Mouse (Mus musculus): ENCODE results near the gene Stk11. TPM values are rescaled to one million over a fixed set of nuclear protein-coding genes. Genes with fewer than 3 reads are reported as not detected.

Stk11 gene
- polyA plus RNA-seq, 1 experiment from 2014 or later, result 27.0 TPM

- Histone ChIP-seq H3K4me3 (ENCODE audit: low read depth, low read length) (no peak overlapping the region), H3K27me3 (replicated peaks; ENCODE audit: control insufficient read depth, insufficient read depth, low read length) (no peaks in the 10 kb centered on the region), H3K9me3 (ENCODE audit: control insufficient read depth, low read length) (no peaks in the 10 kb centered on the region), H3K36me3 (ENCODE audit: control insufficient read depth, insufficient read depth, low read length) (peaks cover 25% of the 10 kb centered on the region), H3K27ac (ENCODE audit: low read depth) (no peak overlapping the region), H3K9ac (ENCODE audit: low read length) (no peak overlapping the region), H3K4me1 (replicated peaks; ENCODE audit: control insufficient read depth, insufficient read depth, low read length) (peaks cover 13% of the 10 kb centered on the region), H3K4me2 (ENCODE audit: low read length) (no peak overlapping the region)
- 57% methylated on average over 1 of the region's 1 CpGs for WGBS
- ATAC-seq (replicated peaks; ENCODE audit: low FRiP score, low TSS enrichment, low read depth) (no peak), DNase-seq (ENCODE audit: low spot score) (no peak)
Measured at GRCm38 (mm10) chr10:80075924-80076323, 39.7 kb upstream of the Stk11 start.

GRCm38 (mm10) chr10:80076386-80076785 lies 39.2 kb upstream of the Stk11 start:
- Histone ChIP-seq H3K36me3 (ENCODE audit: control insufficient read depth, insufficient read depth, low read length) (peaks cover 29% of the 10 kb centered on the region), H3K4me2 (ENCODE audit: low read length) (no peak overlapping the region), H3K4me3 (ENCODE audit: low read depth, low read length) (no peak overlapping the region), H3K9me3 (ENCODE audit: control insufficient read depth, low read length) (no peaks in the 10 kb centered on the region), H3K9ac (ENCODE audit: low read length) (no peak overlapping the region), H3K4me1 (replicated peaks; ENCODE audit: control insufficient read depth, insufficient read depth, low read length) (peaks cover 10% of the 10 kb centered on the region), H3K27ac (ENCODE audit: low read depth) (no peak overlapping the region), H3K27me3 (replicated peaks; ENCODE audit: control insufficient read depth, insufficient read depth, low read length) (no peaks in the 10 kb centered on the region)
- DNase-seq (ENCODE audit: low spot score) (no peak), ATAC-seq (replicated peaks; ENCODE audit: low FRiP score, low TSS enrichment, low read depth) (no peak)
- 87% methylated on average over 4 of the region's 4 CpGs for whole genome bisulfite sequencing

GRCm38 (mm10) chr10:80077312-80077711 lies 38.3 kb upstream of the Stk11 start:
- DNase-seq (ENCODE audit: low spot score) (no peak), ATAC-seq (replicated peaks; ENCODE audit: low FRiP score, low TSS enrichment, low read depth) (no peak)
- WGBS, result 79% methylated on average over 5 of the region's 5 CpGs
- no peak overlapping the region for H3K27ac ChIP-seq (ENCODE audit: low read depth)
- H3K27me3 ChIP-seq (replicated peaks; ENCODE audit: control insufficient read depth, insufficient read depth, low read length), result no peaks in the 10 kb centered on the region
- H3K4me3 ChIP-seq (ENCODE audit: low read depth, low read length), result no peak overlapping the region
- no peaks in the 10 kb centered on the region for H3K9me3 ChIP-seq (ENCODE audit: control insufficient read depth, low read length)
- no peak overlapping the region for H3K9ac ChIP-seq (ENCODE audit: low read length)
- H3K4me1 ChIP-seq (replicated peaks; ENCODE audit: control insufficient read depth, insufficient read depth, low read length), result peaks cover 5% of the 10 kb centered on the region; the same call in 1 of the 2 replicates
- peaks cover 30% of the 10 kb centered on the region for H3K36me3 ChIP-seq (ENCODE audit: control insufficient read depth, insufficient read depth, low read length)
- no peak overlapping the region for H3K4me2 ChIP-seq (ENCODE audit: low read length)

- H3K4me3 ChIP-seq (ENCODE audit: low read depth, low read length), result no peak overlapping the region
- H3K4me2 ChIP-seq (ENCODE audit: low read length), result no peak overlapping the region
- H3K9ac ChIP-seq (ENCODE audit: low read length), result no peak overlapping the region
- ATAC-seq (replicated peaks; ENCODE audit: low FRiP score, low TSS enrichment, low read depth) (no peak), DNase-seq (ENCODE audit: low spot score) (no peak)
- no peak overlapping the region for H3K27ac ChIP-seq (ENCODE audit: low read depth)
- no peaks in the 10 kb centered on the region for H3K27me3 ChIP-seq (replicated peaks; ENCODE audit: control insufficient read depth, insufficient read depth, low read length)
- WGBS, result 87% methylated on average over 1 of the region's 1 CpGs
- H3K4me1 ChIP-seq (replicated peaks; ENCODE audit: control insufficient read depth, insufficient read depth, low read length), result peaks cover 5% of the 10 kb centered on the region; the same call in 1 of the 2 replicates
- H3K36me3 ChIP-seq (ENCODE audit: control insufficient read depth, insufficient read depth, low read length), result peaks cover 36% of the 10 kb centered on the region
- H3K9me3 ChIP-seq (ENCODE audit: control insufficient read depth, low read length), result no peaks in the 10 kb centered on the region
Measured at GRCm38 (mm10) chr10:80078366-80078765, 37.2 kb upstream of the Stk11 start.

GRCm38 (mm10) chr10:80080396-80081070 lies 35.1 kb upstream of the Stk11 start:
- no peak overlapping the region for H3K4me3 ChIP-seq (ENCODE audit: low read depth, low read length)
- no peak overlapping the region for H3K9ac ChIP-seq (ENCODE audit: low read length)
- WGBS, result 81% methylated on average over 16 of the region's 16 CpGs
- H3K4me1 ChIP-seq (replicated peaks; ENCODE audit: control insufficient read depth, insufficient read depth, low read length), result no peaks in the 10 kb centered on the region
- no peak for DNase-seq (ENCODE audit: low spot score)
- no peak overlapping the region for H3K27ac ChIP-seq (ENCODE audit: low read depth)
- no peaks in the 10 kb centered on the region for H3K27me3 ChIP-seq (replicated peaks; ENCODE audit: control insufficient read depth, insufficient read depth, low read length)
- no peak for ATAC-seq (replicated peaks; ENCODE audit: low FRiP score, low TSS enrichment, low read depth)
- H3K9me3 ChIP-seq (ENCODE audit: control insufficient read depth, low read length), result no peaks in the 10 kb centered on the region
- H3K4me2 ChIP-seq (ENCODE audit: low read length), result no peak overlapping the region
- H3K36me3 ChIP-seq (ENCODE audit: control insufficient read depth, insufficient read depth, low read length), result peaks cover 56% of the 10 kb centered on the region

- no peaks in the 10 kb centered on the region for H3K4me1 ChIP-seq (replicated peaks; ENCODE audit: control insufficient read depth, insufficient read depth, low read length)
- H3K4me3 ChIP-seq (ENCODE audit: low read depth, low read length), result no peak overlapping the region
- H3K9me3 ChIP-seq (ENCODE audit: control insufficient read depth, low read length), result no peaks in the 10 kb centered on the region
- 68% methylated on average over 3 of the region's 3 CpGs for WGBS
- no peaks in the 10 kb centered on the region for H3K27me3 ChIP-seq (replicated peaks; ENCODE audit: control insufficient read depth, insufficient read depth, low read length)
- no peak overlapping the region for H3K27ac ChIP-seq (ENCODE audit: low read depth)
- peaks cover 58% of the 10 kb centered on the region for H3K36me3 ChIP-seq (ENCODE audit: control insufficient read depth, insufficient read depth, low read length)
- no peak overlapping the region for H3K9ac ChIP-seq (ENCODE audit: low read length)
- H3K4me2 ChIP-seq (ENCODE audit: low read length), result no peak overlapping the region
- no peak for ATAC-seq (replicated peaks; ENCODE audit: low FRiP score, low TSS enrichment, low read depth)
- DNase-seq (ENCODE audit: low spot score), result no peak
Measured at GRCm38 (mm10) chr10:80081075-80081474, 34.5 kb upstream of the Stk11 start.

- H3K9ac ChIP-seq (ENCODE audit: low read length), result no peak overlapping the region
- no peak overlapping the region for H3K4me2 ChIP-seq (ENCODE audit: low read length)
- no peak overlapping the region for H3K27ac ChIP-seq (ENCODE audit: low read depth)
- DNase-seq (ENCODE audit: low spot score), result no peak
- H3K9me3 ChIP-seq (ENCODE audit: control insufficient read depth, low read length), result no peaks in the 10 kb centered on the region
- 66% methylated on average over 9 of the region's 9 CpGs for WGBS
- no peaks in the 10 kb centered on the region for H3K4me1 ChIP-seq (replicated peaks; ENCODE audit: control insufficient read depth, insufficient read depth, low read length)
- H3K36me3 ChIP-seq (ENCODE audit: control insufficient read depth, insufficient read depth, low read length), result peaks cover 49% of the 10 kb centered on the region
- no peaks in the 10 kb centered on the region for H3K27me3 ChIP-seq (replicated peaks; ENCODE audit: control insufficient read depth, insufficient read depth, low read length)
- ATAC-seq (replicated peaks; ENCODE audit: low FRiP score, low TSS enrichment, low read depth), result no peak
- H3K4me3 ChIP-seq (ENCODE audit: low read depth, low read length), result no peak overlapping the region
Measured at GRCm38 (mm10) chr10:80084817-80085487, 30.7 kb upstream of the Stk11 start.

- no peak overlapping the region for H3K27ac ChIP-seq (ENCODE audit: low read depth)
- no peaks in the 10 kb centered on the region for H3K4me1 ChIP-seq (replicated peaks; ENCODE audit: control insufficient read depth, insufficient read depth, low read length)
- H3K4me3 ChIP-seq (ENCODE audit: low read depth, low read length), result no peak overlapping the region
- H3K9me3 ChIP-seq (ENCODE audit: control insufficient read depth, low read length), result no peaks in the 10 kb centered on the region
- peaks cover 33% of the 10 kb centered on the region for H3K36me3 ChIP-seq (ENCODE audit: control insufficient read depth, insufficient read depth, low read length)
- no peak overlapping the region for H3K9ac ChIP-seq (ENCODE audit: low read length)
- no peaks in the 10 kb centered on the region for H3K27me3 ChIP-seq (replicated peaks; ENCODE audit: control insufficient read depth, insufficient read depth, low read length)
- WGBS, result 65% methylated on average over 3 of the region's 3 CpGs
- no peak for ATAC-seq (replicated peaks; ENCODE audit: low FRiP score, low TSS enrichment, low read depth)
- H3K4me2 ChIP-seq (ENCODE audit: low read length), result no peak overlapping the region
- DNase-seq (ENCODE audit: low spot score), result no peak
Measured at GRCm38 (mm10) chr10:80086847-80087246, 28.8 kb upstream of the Stk11 start.

- Histone ChIP-seq H3K27me3 (replicated peaks; ENCODE audit: control insufficient read depth, insufficient read depth, low read length) (no peaks in the 10 kb centered on the region), H3K4me2 (ENCODE audit: low read length) (no peak overlapping the region), H3K9ac (ENCODE audit: low read length) (no peak overlapping the region), H3K4me1 (replicated peaks; ENCODE audit: control insufficient read depth, insufficient read depth, low read length) (no peaks in the 10 kb centered on the region), H3K27ac (ENCODE audit: low read depth) (no peak overlapping the region), H3K9me3 (ENCODE audit: control insufficient read depth, low read length) (no peaks in the 10 kb centered on the region), H3K4me3 (ENCODE audit: low read depth, low read length) (no peak overlapping the region), H3K36me3 (ENCODE audit: control insufficient read depth, insufficient read depth, low read length) (peaks cover 27% of the 10 kb centered on the region)
- ATAC-seq (replicated peaks; ENCODE audit: low FRiP score, low TSS enrichment, low read depth), result no peak
- 83% methylated on average over 8 of the region's 8 CpGs for WGBS
- DNase-seq (ENCODE audit: low spot score), result no peak
Measured at GRCm38 (mm10) chr10:80087483-80087882, 28.1 kb upstream of the Stk11 start.

Data from intestine, embryonic 14.5 days (tissue).